Mouse (Mus musculus) bone marrow macrophage, adult 2 months (primary cell): Measurements from ENCODE around the gene Kcnip4. TPM values are rescaled to one million over a fixed set of nuclear protein-coding genes. Genes with fewer than 3 reads are reported as not detected.

Source experiments
- H3K27ac ChIP-seq: 2 replicates; pipeline ENCODE4 v1.5.1; 2012; ENCODE audit warnings: low read depth, low read length; ENCODE audit not compliant: insufficient read depth
- H3K4me1 ChIP-seq: 2 replicates; pipeline ENCODE4 v1.6.1; 2012; ENCODE audit warnings: low read length; ENCODE audit not compliant: control insufficient read depth, insufficient read depth
- H3K4me3 ChIP-seq: 2 replicates; pipeline ENCODE4 v1.5.1; 2012; ENCODE audit warnings: mild to moderate bottlenecking, low read length, moderate library complexity; ENCODE audit not compliant: insufficient read depth
- CTCF ChIP-seq: IDR thresholded peaks from 2 replicates; pipeline ENCODE4 v1.5.1; 2012; ENCODE audit warnings: low read depth, mild to moderate bottlenecking, low read length, moderate library complexity
- POLR2A ChIP-seq: IDR thresholded peaks from 2 replicates; pipeline ENCODE4 v1.6.1; 2012; ENCODE audit warnings: mild to moderate bottlenecking, low read depth, low read length, borderline replicate concordance
- polyA plus RNA-seq: library from polyadenylated mRNA; stranded (reverse); fragments of >200 nt; gene quantifications from 2 replicates; pipeline ENCODE4 v1.2.4, GENCODE M21; 2012; ENCODE audit not compliant: missing spikeins, insufficient read depth, insufficient read length

The Kcnip4 gene
- not detected in 2 replicates for polyA plus RNA-seq

DNA sequence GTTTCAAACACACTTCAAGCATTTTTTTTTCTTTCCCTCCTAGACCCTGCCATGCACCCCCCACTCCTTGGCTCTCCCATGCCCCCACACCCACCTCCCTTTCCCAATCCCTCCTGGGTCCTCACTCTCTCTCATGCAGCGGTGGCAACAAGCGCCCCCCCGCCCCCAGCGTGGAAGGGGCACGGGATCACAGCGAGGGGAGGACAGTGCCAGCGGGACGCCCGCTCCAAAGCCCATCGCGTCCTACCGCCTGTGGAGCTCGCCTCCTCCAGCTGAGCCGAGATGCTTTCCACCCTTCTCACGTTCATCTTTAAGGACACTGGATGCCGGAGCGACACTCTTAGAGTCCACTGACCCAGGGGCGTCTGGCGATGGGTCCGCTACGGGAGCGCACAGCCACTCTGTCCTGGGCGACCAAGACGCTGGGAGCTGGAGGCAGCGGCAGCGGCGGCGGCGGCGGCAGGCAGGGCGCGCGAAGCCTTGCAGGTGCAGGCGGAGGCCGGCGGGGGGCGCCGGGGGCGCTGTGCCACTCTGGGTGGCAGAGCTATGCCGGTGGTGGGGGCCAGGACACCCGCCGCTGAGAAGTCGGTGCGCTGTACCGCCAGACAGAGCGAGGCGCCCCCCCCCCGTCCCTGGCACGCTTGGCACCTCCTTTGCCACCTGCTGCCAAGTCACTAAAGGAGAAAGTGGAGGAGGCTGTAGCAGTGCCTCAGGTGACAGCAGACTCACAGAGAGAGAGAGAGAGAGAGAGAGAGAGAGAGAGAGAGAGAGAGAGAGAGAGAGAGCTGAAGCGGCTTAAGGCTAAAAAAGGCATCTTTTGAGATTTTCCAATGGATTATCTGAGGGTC lies at the start of gene Kcnip4:
TSS of gene Kcnip4 (minus strand) at position 514 of the 848 bp plus-strand sequence.
- Histone ChIP-seq H3K27ac (no peak within 1 kb of the TSS), H3K4me3 (no peak within 1 kb of the TSS), H3K4me1 (no peaks in the 10 kb centered on the region)
- TF ChIP-seq CTCF (no peak), POLR2A (no peak)

DNA sequence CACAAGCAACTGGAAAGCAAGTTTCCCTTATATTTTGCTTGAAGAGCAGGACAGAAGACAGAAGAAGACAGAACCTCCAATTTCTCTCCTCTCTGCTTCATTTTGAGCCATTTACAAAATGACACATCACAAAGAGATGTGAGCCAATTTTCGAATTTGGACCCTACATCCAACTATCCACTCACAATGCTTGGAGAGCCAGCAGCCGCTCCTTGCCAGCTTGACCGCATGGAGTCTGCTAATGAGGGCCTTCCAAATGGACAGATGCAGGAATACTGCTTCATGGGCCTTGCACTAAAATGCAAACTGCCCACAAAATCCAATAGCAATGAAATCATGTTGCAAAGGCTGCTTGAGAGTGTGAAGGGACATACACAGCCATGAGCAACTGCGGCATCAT lies 47.2 kb upstream of the Kcnip4 start:
- no peak overlapping the region for H3K27ac ChIP-seq
- no peak overlapping the region for H3K4me3 ChIP-seq
- TF ChIP-seq CTCF (no peak), POLR2A (no peak)
- H3K4me1 ChIP-seq = no peaks in the 10 kb centered on the region

DNA sequence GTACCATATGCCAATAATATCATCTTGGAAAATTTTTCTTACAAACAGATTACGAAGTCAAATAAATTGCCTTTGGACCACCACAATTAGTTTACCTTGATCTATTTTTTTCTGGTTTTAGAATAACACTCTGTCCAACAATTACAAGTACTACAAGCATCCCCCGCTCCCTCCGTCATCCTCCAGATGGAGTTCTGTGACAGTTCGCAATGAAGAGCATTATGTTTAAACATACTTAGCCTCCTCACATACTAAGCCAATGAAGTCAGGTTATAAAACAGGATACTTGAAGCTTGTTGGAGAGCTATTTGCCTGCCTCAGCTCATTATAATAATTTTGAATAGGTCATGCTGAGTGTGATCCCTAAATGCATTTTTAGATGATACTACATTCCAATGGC lies 39.0 kb upstream of the Kcnip4 start:
- TF ChIP-seq CTCF (no peak), POLR2A (no peak)
- Histone ChIP-seq H3K4me1 (no peaks in the 10 kb centered on the region), H3K4me3 (no peak overlapping the region), H3K27ac (no peak overlapping the region)

DNA sequence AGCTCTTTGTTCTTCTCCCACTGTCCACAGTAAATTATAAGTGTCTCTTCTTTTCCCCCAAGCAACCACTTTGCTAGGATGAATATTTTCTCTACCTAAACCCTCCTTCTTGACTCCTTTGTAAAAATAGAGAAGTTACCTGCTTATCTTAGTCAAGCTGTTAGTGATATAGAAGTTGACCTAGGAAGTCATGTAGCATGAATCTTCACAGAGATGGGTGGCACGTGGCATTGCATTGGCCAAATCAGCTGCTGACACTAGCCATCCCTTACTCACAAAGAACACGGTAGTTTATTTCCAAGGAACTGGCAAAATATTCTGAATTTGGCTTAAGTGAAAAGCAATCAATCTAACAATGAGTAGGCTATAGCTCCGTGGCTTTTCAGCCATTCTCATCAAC lies 32.7 kb upstream of the Kcnip4 start:
- Histone ChIP-seq H3K27ac (no peak overlapping the region), H3K4me1 (no peaks in the 10 kb centered on the region), H3K4me3 (no peak overlapping the region)
- TF ChIP-seq POLR2A = no peak
- no peak for TF ChIP-seq CTCF

DNA sequence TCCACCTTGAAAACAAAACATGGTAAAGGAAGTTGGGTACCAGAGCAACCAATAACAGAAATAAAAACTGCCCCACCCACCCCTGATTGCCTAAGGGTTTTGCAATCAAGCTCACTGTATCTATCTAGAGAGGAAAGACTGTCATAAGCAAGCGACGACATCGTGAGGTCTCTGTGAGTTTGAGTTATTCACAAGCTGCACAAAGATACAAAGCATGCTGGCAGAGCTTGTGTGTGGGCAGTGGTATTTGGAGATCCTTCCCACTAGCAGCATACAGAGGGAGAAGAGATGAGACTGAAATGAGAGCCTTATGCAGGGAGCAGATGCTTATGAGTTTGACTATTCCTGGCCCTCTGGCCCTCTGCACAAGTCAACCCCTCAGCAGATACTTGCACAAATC lies 23.2 kb upstream of the Kcnip4 start:
- TF ChIP-seq POLR2A = no peak
- no peak for TF ChIP-seq CTCF
- Histone ChIP-seq H3K4me1 (no peaks in the 10 kb centered on the region), H3K27ac (no peak overlapping the region), H3K4me3 (no peak overlapping the region)

DNA sequence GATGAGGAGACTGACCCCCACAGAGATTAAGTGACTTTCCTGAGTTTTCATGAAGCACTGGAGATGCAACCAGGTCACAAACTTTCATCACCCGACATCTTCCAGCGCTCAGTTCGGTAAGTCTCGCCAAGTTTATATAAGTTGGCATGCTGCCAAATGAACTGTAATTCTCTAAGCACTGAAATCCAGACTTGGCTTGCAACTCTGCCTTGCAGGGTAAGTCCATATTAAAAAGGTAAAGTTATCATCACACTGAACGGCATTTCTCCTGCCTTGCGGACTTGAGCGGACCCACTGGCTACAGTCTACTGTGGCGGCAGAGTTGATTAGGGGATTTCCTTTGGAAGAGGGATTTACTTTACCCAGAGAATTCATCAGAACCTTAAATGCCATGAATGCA lies 4.7 kb upstream of the Kcnip4 start:
- Histone ChIP-seq H3K4me1 (no peaks in the 10 kb centered on the region), H3K4me3 (no peak overlapping the region), H3K27ac (no peak overlapping the region)
- TF ChIP-seq POLR2A = no peak
- TF ChIP-seq CTCF = no peak

DNA sequence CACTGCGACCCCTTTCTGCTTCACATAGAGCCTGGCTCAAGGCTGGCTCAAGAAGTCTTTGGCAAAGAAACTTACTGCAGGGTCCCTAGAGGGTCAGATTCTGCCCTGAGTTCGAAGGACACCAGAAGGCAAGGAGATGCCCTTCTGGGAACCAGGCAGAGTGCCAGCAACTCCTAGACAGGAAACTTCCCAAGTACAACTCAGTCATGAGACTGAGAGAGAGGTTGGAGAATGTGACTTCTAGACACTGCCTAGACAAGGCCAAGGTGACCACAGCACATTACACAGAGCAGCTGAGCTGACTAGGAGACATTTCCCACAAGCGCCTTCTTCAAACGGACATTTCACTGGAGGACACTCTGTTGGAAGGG lies 520 bp upstream of the Kcnip4 start:
- TF ChIP-seq POLR2A (no peak), CTCF (no peak)
- no peak overlapping the region for H3K27ac ChIP-seq
- no peak overlapping the region for H3K4me3 ChIP-seq
- no peaks in the 10 kb centered on the region for H3K4me1 ChIP-seq

DNA sequence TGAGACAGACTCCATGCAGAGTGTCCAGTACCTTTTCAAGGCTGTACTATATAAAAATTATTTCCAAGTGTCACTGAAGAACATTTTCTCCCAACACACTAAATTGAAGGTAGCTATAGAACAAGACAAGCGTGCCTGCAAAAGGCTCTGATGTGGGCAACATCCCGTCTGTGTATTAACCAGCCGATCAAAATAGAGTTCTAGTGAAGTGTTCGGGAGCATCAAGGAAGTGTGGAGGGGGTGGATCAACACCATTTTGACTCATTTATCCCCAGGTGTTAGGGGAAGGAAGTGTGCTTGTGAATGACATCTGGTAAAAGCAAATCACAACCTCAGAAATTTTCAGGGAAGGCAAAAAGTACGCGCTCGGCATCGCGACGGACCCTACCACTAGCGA lies 712 bp downstream of the Kcnip4 start:
- Histone ChIP-seq H3K4me3 (no peak overlapping the region), H3K4me1 (no peaks in the 10 kb centered on the region), H3K27ac (no peak overlapping the region)
- TF ChIP-seq POLR2A (no peak), CTCF (no peak)

DNA sequence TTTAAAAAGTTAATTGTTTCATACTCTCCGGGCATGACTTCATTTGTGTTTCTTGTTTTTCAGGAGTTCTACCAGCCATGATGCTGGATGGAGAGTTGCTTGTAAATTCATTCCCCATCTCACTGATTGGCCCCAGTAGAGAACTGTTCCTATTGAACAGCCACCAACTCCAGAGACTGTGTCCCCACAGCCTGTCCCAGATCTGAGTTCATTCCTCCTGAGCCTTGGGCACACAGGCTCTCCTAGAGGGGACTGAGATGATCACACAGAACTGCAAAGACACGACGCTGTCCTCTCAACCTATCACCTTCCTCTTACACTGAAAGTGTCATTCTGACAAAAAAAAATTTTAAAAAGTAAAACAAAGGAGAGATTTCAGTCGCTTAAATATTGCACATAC lies 1.7 kb downstream of the Kcnip4 start:
- Histone ChIP-seq H3K27ac (no peak overlapping the region), H3K4me3 (no peak overlapping the region), H3K4me1 (no peaks in the 10 kb centered on the region)
- TF ChIP-seq CTCF (no peak), POLR2A (no peak)

DNA sequence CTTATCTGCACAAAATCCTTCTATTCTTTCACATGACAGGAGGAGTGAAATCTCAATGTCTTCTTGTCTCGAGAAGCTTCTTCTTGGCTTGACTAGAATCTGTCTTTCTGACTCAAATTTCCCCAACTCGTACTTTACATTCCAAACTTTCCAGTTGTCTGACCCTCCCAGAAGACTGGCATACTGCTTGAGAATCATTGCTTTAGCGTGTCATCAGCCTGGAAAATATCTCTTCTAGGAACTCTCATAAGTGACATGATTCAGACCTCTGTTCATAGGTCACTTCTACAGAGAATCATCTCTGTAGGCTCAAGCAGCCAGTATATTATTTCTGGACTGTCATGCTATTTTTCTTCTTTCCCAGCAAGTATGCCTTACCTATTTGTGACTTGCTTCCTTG lies 26.0 kb downstream of the Kcnip4 start:
- TF ChIP-seq CTCF (no peak), POLR2A (no peak)
- no peak overlapping the region for H3K4me3 ChIP-seq
- no peaks in the 10 kb centered on the region for H3K4me1 ChIP-seq
- no peak overlapping the region for H3K27ac ChIP-seq
